Mouse (Mus musculus): ENCODE data around the gene Add2.

DNA sequence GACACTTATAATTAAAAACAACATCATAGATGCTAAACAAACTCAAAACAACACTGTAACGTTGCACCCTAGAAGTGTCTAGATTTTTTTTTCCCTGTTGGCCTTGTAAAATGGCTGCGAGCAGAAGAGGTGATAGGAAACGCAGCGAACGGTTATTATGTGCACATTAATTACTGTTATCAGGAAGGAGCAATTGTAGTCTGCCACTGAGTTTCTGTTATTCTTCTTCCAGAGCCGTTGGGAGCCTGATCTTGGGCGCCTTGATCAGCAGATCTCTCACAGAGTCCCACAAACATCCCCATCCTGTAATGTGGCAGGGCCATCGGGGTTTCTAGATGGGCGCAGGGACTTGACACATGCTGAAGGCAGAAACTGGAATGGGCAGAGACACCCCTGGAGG is 137.9 kb downstream of the Add2 start:
- TF ChIP-seq CTCF (IDR thresholded peaks at IDR 0.05; ENCODE audit: low read depth, low read length), result no peak
- TF ChIP-seq EP300 (IDR thresholded peaks at IDR 0.05; ENCODE audit: insufficient read depth, low read depth, low read length), result no peak

All from ES-Bruce4 (cell line).